Mouse (Mus musculus) embryo, embryonic 11.5 days (tissue): ENCODE data around the gene Rps6kb2.
A peak's percentile ranks its signal among the peaks of the same experiment; 100 is the strongest.

Experiments used
- DNase-seq: peaks from one replicate; pipeline ENCODE4 v3.0.0-alpha.2; 2012; ENCODE audit warnings: low read depth, low spot score

Gene Rps6kb2

GRCm38 (mm10) chr19:4162646-4163542, at the start of gene Rps6kb2:
Gene Rps6kb2, minus strand, starts transcription at chr19:4163354.
- peak; percentile 86 for DNase-seq

GRCm38 (mm10) chr19:4211891-4212588, 48.9 kb upstream of the Rps6kb2 start:
- no peak for DNase-seq

GRCm38 (mm10) chr19:4208563-4208962, 45.4 kb upstream of the Rps6kb2 start:
- no peak for DNase-seq

- peak; percentile 66 for DNase-seq
These were observed 43.8 kb upstream of the Rps6kb2 start for GRCm38 (mm10) chr19:4206971-4207370.

GRCm38 (mm10) chr19:4204889-4205288, 41.7 kb upstream of the Rps6kb2 start:
- DNase-seq, result no peak

GRCm38 (mm10) chr19:4203604-4204326, 40.6 kb upstream of the Rps6kb2 start:
- no peak for DNase-seq

GRCm38 (mm10) chr19:4203148-4203547, 40.0 kb upstream of the Rps6kb2 start:
- DNase-seq, result no peak

GRCm38 (mm10) chr19:4202149-4202548, 39.0 kb upstream of the Rps6kb2 start:
- no peak for DNase-seq

GRCm38 (mm10) chr19:4201291-4201909, 38.2 kb upstream of the Rps6kb2 start, which contains the start of gene Rad9a:
Gene Rad9a, minus strand, starts transcription at chr19:4201662.
- peak; percentile 98 for DNase-seq

- no peak for DNase-seq
These were observed 34.0 kb upstream of the Rps6kb2 start for GRCm38 (mm10) chr19:4197180-4197579.

GRCm38 (mm10) chr19:4196548-4196947, 33.4 kb upstream of the Rps6kb2 start:
- no peak for DNase-seq

- no peak for DNase-seq
These were observed 32.9 kb upstream of the Rps6kb2 start for GRCm38 (mm10) chr19:4196048-4196447.

GRCm38 (mm10) chr19:4194776-4195650, 31.9 kb upstream of the Rps6kb2 start:
- no peak for DNase-seq

- DNase-seq, result no peak
These were observed 31.0 kb upstream of the Rps6kb2 start for GRCm38 (mm10) chr19:4194021-4194724.

GRCm38 (mm10) chr19:4193129-4193528, 30.0 kb upstream of the Rps6kb2 start:
- no peak for DNase-seq

GRCm38 (mm10) chr19:4192251-4192985, 29.3 kb upstream of the Rps6kb2 start:
- no peak for DNase-seq

- DNase-seq, result peak; percentile 94
These were observed 28.5 kb upstream of the Rps6kb2 start, which contains the start of gene Ppp1ca for GRCm38 (mm10) chr19:4191528-4192250. Gene Ppp1ca, plus strand, starts transcription at chr19:4192065.

- DNase-seq, result no peak
These were observed 27.7 kb upstream of the Rps6kb2 start, which contains the start of gene Tbc1d10c for GRCm38 (mm10) chr19:4190831-4191334. Gene Tbc1d10c, minus strand, starts transcription at chr19:4191284.
